1 mouse cellular context compared by ENCODE assay signal in genomic region chr11:53804569-53805344, GRCm38 (mm10).
TF ChIP-seq lines count a peak whose summit lies in the region.

No protein-coding gene starts in this region.

TF ChIP-seq in ES-E14, 5 proteins besides CTCF, POLR2A, EP300 and RAD21:
- TF ChIP-seq MAFK (IDR thresholded peaks at IDR 0.05; ENCODE audit: insufficient read depth, low read depth, low read length): no peak
- no peak for TF ChIP-seq HCFC1 (IDR thresholded peaks at IDR 0.05; ENCODE audit: borderline replicate concordance, insufficient read depth, low read length)
- TF ChIP-seq CHD2 (IDR thresholded peaks at IDR 0.05; ENCODE audit: low read depth, low read length): no peak
TF ChIP-seq in ES-E14: peak in this region for 0.
